Mouse (Mus musculus): ENCODE measurements around the gene Adipor2. TPM values are rescaled to one million over a fixed set of nuclear protein-coding genes. Genes with fewer than 3 reads are reported as not detected.
"Not testable (repeated sequence)": the region's sequence is repeated elsewhere in the genome, so short reads cannot be mapped to it uniquely, and the experiment has no call there.

Gene Adipor2
- 10 to 100 TPM; 55.7 to 56.2 TPM for total RNA-seq (2021)
- long read RNA-seq, experiment 1, transcript Adipor2-202 (8 exons, 3,489 nt) = major isoform, 28 of 52 reads
- long read RNA-seq, experiment 1, partial matches to known transcripts = 1 of 52 reads
- long read RNA-seq, experiment 1, other reads (novel, unspliced or antisense) = 23 of 52 reads
- long read RNA-seq, experiment 2, transcript Adipor2-202 (8 exons, 3,489 nt) = major isoform, 26 of 56 reads
- long read RNA-seq, experiment 2, partial matches to known transcripts = 4 of 56 reads
- long read RNA-seq, experiment 2, other reads (novel, unspliced or antisense) = 26 of 56 reads

GRCm38 (mm10) chr6:119417354-119417753, at the start of gene Adipor2:
TSS of gene Adipor2 (minus strand) at chr6:119417704.
- DNase-seq = peak; percentile 65

GRCm38 (mm10) chr6:119466161-119466560, 48.7 kb upstream of the Adipor2 start:
- no peak for DNase-seq

GRCm38 (mm10) chr6:119460391-119460790, 42.9 kb upstream of the Adipor2 start:
- DNase-seq = no peak

GRCm38 (mm10) chr6:119459041-119459440, 41.5 kb upstream of the Adipor2 start:
- DNase-seq = no peak

- no peak for DNase-seq
These were observed 40.7 kb upstream of the Adipor2 start for GRCm38 (mm10) chr6:119458166-119458565.

- peak; percentile 44 for DNase-seq
These were observed 34.5 kb upstream of the Adipor2 start for GRCm38 (mm10) chr6:119451981-119452499.

GRCm38 (mm10) chr6:119450965-119451943, 33.8 kb upstream of the Adipor2 start:
- no peak for DNase-seq

- DNase-seq = peak; percentile 68
These were observed 31.6 kb upstream of the Adipor2 start for GRCm38 (mm10) chr6:119449060-119449499.

- DNase-seq = no peak
These were observed 31.0 kb upstream of the Adipor2 start for GRCm38 (mm10) chr6:119448321-119449059.

- no peak for DNase-seq
These were observed 28.4 kb upstream of the Adipor2 start for GRCm38 (mm10) chr6:119445671-119446607.

GRCm38 (mm10) chr6:119443742-119444645, 26.5 kb upstream of the Adipor2 start:
- peak; percentile 81 for DNase-seq

- DNase-seq = not testable (repeated sequence)
These were observed 25.2 kb upstream of the Adipor2 start for GRCm38 (mm10) chr6:119442729-119443128.

GRCm38 (mm10) chr6:119437894-119438761, 20.6 kb upstream of the Adipor2 start:
- no peak for DNase-seq

- DNase-seq = no peak
These were observed 16.9 kb upstream of the Adipor2 start for GRCm38 (mm10) chr6:119434394-119434793.

GRCm38 (mm10) chr6:119431751-119432324, 14.3 kb upstream of the Adipor2 start:
- DNase-seq = no peak

- peak; percentile 62 for DNase-seq
These were observed 13.0 kb upstream of the Adipor2 start for GRCm38 (mm10) chr6:119430508-119430907.

- no peak for DNase-seq
These were observed 11.8 kb upstream of the Adipor2 start for GRCm38 (mm10) chr6:119429311-119429710.

GRCm38 (mm10) chr6:119428611-119429010, 11.1 kb upstream of the Adipor2 start:
- DNase-seq = no peak

Data from gastrocnemius, postnatal 10 days (tissue).